Mouse (Mus musculus): ENCODE data around the gene Armc3. TPM values are rescaled to one million over a fixed set of nuclear protein-coding genes. Genes with fewer than 3 reads are reported as not detected.

The Armc3 gene
- polyA plus RNA-seq, 1 experiment from 2014 or later, result 2.2 TPM

- H3K27me3 ChIP-seq (ENCODE audit: control insufficient read depth, insufficient read depth, low read depth, low read length), result no peaks in the 10 kb centered on the region
- H3K4me1 ChIP-seq (ENCODE audit: control insufficient read depth, insufficient read depth, low read length), result no peaks in the 10 kb centered on the region
- ATAC-seq, result no peak
- no peak overlapping the region for H3K4me2 ChIP-seq (ENCODE audit: low read length)
- no peaks in the 10 kb centered on the region; the same call in 1 of the 2 replicates for H3K9me3 ChIP-seq (replicated peaks; ENCODE audit: control insufficient read depth, low read length, poor library complexity, severe bottlenecking)
- no peak overlapping the region for H3K9ac ChIP-seq (ENCODE audit: low read depth, low read length)
- WGBS, result 95% methylated on average over 1 of the region's 1 CpGs
- no peak overlapping the region for H3K27ac ChIP-seq (ENCODE audit: low read length)
- H3K4me3 ChIP-seq (ENCODE audit: low read depth, low read length), result no peak overlapping the region
- no peaks in the 10 kb centered on the region for H3K36me3 ChIP-seq (ENCODE audit: control insufficient read depth, insufficient read depth, low read length)
Measured at GRCm38 (mm10) chr2:19351615-19352253, 152.6 kb downstream of the Armc3 start.

- ATAC-seq, result no peak
- no peaks in the 10 kb centered on the region for H3K4me1 ChIP-seq (ENCODE audit: control insufficient read depth, insufficient read depth, low read length)
- 82% methylated on average over 2 of the region's 2 CpGs for WGBS
Measured at GRCm38 (mm10) chr2:19353158-19353557, 154.1 kb downstream of the Armc3 start.

More at GRCm38 (mm10) chr2:19353158-19353557, 154.1 kb downstream of the Armc3 start:
- Histone ChIP-seq H3K27me3 (ENCODE audit: control insufficient read depth, insufficient read depth, low read depth, low read length) (no peaks in the 10 kb centered on the region), H3K27ac (ENCODE audit: low read length) (no peak overlapping the region), H3K4me2 (ENCODE audit: low read length) (no peak overlapping the region), H3K36me3 (ENCODE audit: control insufficient read depth, insufficient read depth, low read length) (no peaks in the 10 kb centered on the region), H3K9me3 (replicated peaks; ENCODE audit: control insufficient read depth, low read length, poor library complexity, severe bottlenecking) (no peaks in the 10 kb centered on the region; the same call in 1 of the 2 replicates), H3K4me3 (ENCODE audit: low read depth, low read length) (no peak overlapping the region), H3K9ac (ENCODE audit: low read depth, low read length) (no peak overlapping the region)

Other genes starting within 250 kb of the Armc3 start
- 10.0 and 10.2 TPM in 2 replicates for gene Pip4k2a, start 201.2 kb upstream of the Armc3 start, polyA plus RNA-seq (2015; fragmentation: Nextera tagmentation; extraction: Ambion mirVana)
- 0.32 and 0.53 TPM in 2 replicates for gene 4930426L09Rik, start 201.0 kb upstream of the Armc3 start, polyA plus RNA-seq (2015; fragmentation: Nextera tagmentation; extraction: Ambion mirVana)
- gene Msrb2, start 172.1 kb downstream of the Armc3 start, polyA plus RNA-seq (2015; fragmentation: Nextera tagmentation; extraction: Ambion mirVana), result 6.7 TPM in 2 replicates
- 0.14 TPM in 1 of 2 replicates, not detected in the other for gene Ptf1a, start 246.4 kb downstream of the Armc3 start, polyA plus RNA-seq (2015; fragmentation: Nextera tagmentation; extraction: Ambion mirVana)

All from midbrain, embryonic 16.5 days (tissue).